Mouse (Mus musculus) ES-Bruce4 (cell line): Measurements from ENCODE around the gene Olfr1395.
"Not testable (repeated sequence)": the region's sequence is repeated elsewhere in the genome, so short reads cannot be mapped to it uniquely, and the experiment has no call there.

Experiments
- CTCF ChIP-seq: IDR thresholded peaks from one replicate; pipeline ENCODE4 v1.8.1; 2011; ENCODE audit warnings: low read depth, low read length
- POLR2A ChIP-seq: IDR thresholded peaks from one replicate; pipeline ENCODE4 v1.8.1; 2011; ENCODE audit warnings: low read length; ENCODE audit not compliant: insufficient read depth

- not testable (repeated sequence) for TF ChIP-seq POLR2A, CTCF
Observed at GRCm38 (mm10) chr11:49176047-49176779, 34.1 kb downstream of the Olfr1395 start.
